Mouse (Mus musculus): ENCODE results near the gene Rnpepl1.
"Not testable (repeated sequence)": the region's sequence is repeated elsewhere in the genome, so short reads cannot be mapped to it uniquely, and the experiment has no call there.

- not testable (repeated sequence) for TF ChIP-seq POLR2A (IDR thresholded peaks at IDR 0.05; ENCODE audit: control insufficient read depth, low read depth, low read length)
- peak; percentile 31; the same call in 1 of the 2 replicates for TF ChIP-seq CTCF (IDR thresholded peaks at IDR 0.05; ENCODE audit: control insufficient read depth, insufficient read depth, insufficient replicate concordance, low read depth, low read length)
Observed at GRCm38 (mm10) chr1:92956571-92957335, 46.2 kb downstream of the Rnpepl1 start.
